Mouse (Mus musculus) cortical plate, adult 2 months (tissue): ENCODE data around the gene Mob3c.

Experiments
- CTCF ChIP-seq: fragments of 200-500 bp; IDR thresholded peaks from 2 replicates; pipeline ENCODE4 v1.5.1; 2011; ENCODE audit warnings: mild to moderate bottlenecking, control low read depth, low read length; ENCODE audit not compliant: insufficient read depth; ENCODE audit errors: extremely low read depth
- POLR2A ChIP-seq: fragments of 200-500 bp; IDR thresholded peaks from 2 replicates; pipeline ENCODE4 v1.6.1; 2011; ENCODE audit warnings: mild to moderate bottlenecking, low read length, control low read depth; ENCODE audit not compliant: insufficient read depth; ENCODE audit errors: extremely low read depth

- TF ChIP-seq CTCF = no peak
- no peak for TF ChIP-seq POLR2A
Observed at GRCm38 (mm10) chr4:115824178-115824577, 3.7 kb upstream of the Mob3c start.
